11 mouse cellular contexts compared by ENCODE assay signal in the genomic region with DNA sequence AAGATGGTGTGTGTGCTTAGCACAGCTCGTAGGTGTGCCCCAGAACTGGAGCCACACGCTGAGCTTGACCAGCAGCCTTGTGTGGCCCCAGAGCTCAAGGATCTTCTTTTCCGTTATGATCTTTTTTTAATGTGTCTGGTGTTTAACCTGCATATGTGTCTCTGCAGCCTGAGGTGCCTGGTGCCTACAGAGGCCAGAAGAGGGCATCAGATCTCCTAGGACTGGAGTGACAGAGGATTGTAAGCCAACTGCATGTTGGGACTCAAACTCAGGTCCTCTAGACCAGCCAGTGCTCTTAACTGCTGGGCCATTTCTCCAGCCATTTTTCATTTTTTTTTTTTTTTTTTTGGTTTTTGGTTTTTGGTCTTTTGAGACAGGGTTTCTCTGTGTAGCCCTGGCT. TPM values are rescaled to one million over a fixed set of nuclear protein-coding genes. Genes with fewer than 3 reads are reported as not detected.
DNase-seq lines count a peak whose midpoint lies in the region; ATAC-seq and TF ChIP-seq lines count a peak whose summit lies in the region.
"Had no signal": no experiment of that assay in that cellular context is flagged by ENCODE, and none has a peak within 500 bp of the region (broad histone marks: within the 10 kb centered on the region; RNA-seq: fewer than 3 reads in every experiment).

No protein-coding gene starts in this region.

- peaks cover 22% of the 10 kb centered on the region for H3K79me2 ChIP-seq in MEL (ENCODE audit: control insufficient read depth, insufficient read depth, low read length, poor library complexity)

- no peak overlapping the region for H3K27ac ChIP-seq in liver, embryonic 11.5 days (ENCODE audit: low read depth, low read length)
- H3K27ac ChIP-seq in MEL (ENCODE audit: control insufficient read depth, low read depth, low read length), result no peak overlapping the region
- no peak overlapping the region for H3K27ac ChIP-seq in cortical plate, adult 2 months (ENCODE audit: insufficient read depth, low read length)
- no peak overlapping the region for H3K27ac ChIP-seq in small intestine, adult 2 months (ENCODE audit: insufficient read depth, low read depth, low read length)
- H3K27ac ChIP-seq: hindbrain, embryonic 15.5 days; lung, embryonic 15.5 days had no signal

- peaks cover 6% of the 10 kb centered on the region for H3K4me1 ChIP-seq in liver, embryonic 11.5 days (replicated peaks; ENCODE audit: control insufficient read depth, insufficient read depth, low read length)
- H3K4me1 ChIP-seq in MEL (ENCODE audit: control insufficient read depth in 1 of 2, insufficient read depth in 2 of 2, low read length in 2 of 2), result 0 out of 4 replicates have a peak, but pooled peaks cover 0 to 4% of the 10 kb centered on the region in 2 experiments
- H3K4me1 ChIP-seq in cortical plate, adult 2 months (ENCODE audit: control insufficient read depth, insufficient read depth, low read length), result no peaks in the 10 kb centered on the region
- no peaks in the 10 kb centered on the region; the same call in 1 of the 2 replicates for H3K4me1 ChIP-seq in small intestine, adult 2 months (ENCODE audit: control insufficient read depth, insufficient read depth, insufficient read length, low read length)

- peaks cover 17% of the 10 kb centered on the region for H3K36me3 ChIP-seq in liver, embryonic 11.5 days (ENCODE audit: control insufficient read depth, insufficient read depth, low read length)
- peaks cover 5 to 14% of the 10 kb centered on the region in 2 experiments for H3K36me3 ChIP-seq in MEL (ENCODE audit: control insufficient read depth in 1 of 2, insufficient read depth in 2 of 2, low read length in 2 of 2)
- peaks cover 36% of the 10 kb centered on the region for H3K36me3 ChIP-seq in small intestine, adult 2 months (ENCODE audit: control insufficient read depth, insufficient read depth, low read length)

- ATAC-seq in liver, embryonic 11.5 days (replicated peaks; ENCODE audit: low FRiP score), result no peak; the same call in 1 of the 2 replicates

- 80% methylated on average over 3 of the region's 3 CpGs for WGBS in liver, embryonic 11.5 days
- 89% methylated on average over 3 of the region's 3 CpGs for WGBS in small intestine, adult 2 months

- TF ChIP-seq RAD21 in MEL (IDR thresholded peaks at IDR 0.05; ENCODE audit: low read depth, low read length), result peak; percentile 47

- H3K9me3 ChIP-seq in liver, embryonic 11.5 days (ENCODE audit: control insufficient read depth, low read length), result no peaks in the 10 kb centered on the region
- H3K9me3 ChIP-seq in MEL (replicated peaks; ENCODE audit: insufficient read depth, low read length), result no peaks in the 10 kb centered on the region
- H3K9me3 ChIP-seq: hindbrain, embryonic 15.5 days; lung, embryonic 15.5 days had no signal

- TF ChIP-seq CTCF in MEL (IDR thresholded peaks at IDR 0.05 in 2 of 3, conservative IDR thresholded peaks at IDR 0.05 in 1 of 3; ENCODE audit: control insufficient read depth in 1 of 3, insufficient read depth in 1 of 3, low read depth in 2 of 3, low read length in 3 of 3, poor library complexity in 1 of 3, severe bottlenecking in 1 of 3), result peak; percentile 19 to 49 (median 40); a peak in 4 of 6 replicates
- TF ChIP-seq CTCF in cortical plate, adult 2 months (IDR thresholded peaks at IDR 0.05; ENCODE audit: extremely low read depth, insufficient read depth, low read length), result 0 out of 2 replicates have a peak, but pooled peaks have one; percentile 5
- peak; percentile 18; the same call in 1 of the 2 replicates for TF ChIP-seq CTCF in small intestine, adult 2 months (IDR thresholded peaks at IDR 0.05; ENCODE audit: extremely low read depth, insufficient read length, insufficient replicate concordance, low read depth, low read length)

- TF ChIP-seq POLR2A in MEL (IDR thresholded peaks at IDR 0.05; ENCODE audit: control insufficient read depth in 1 of 2, insufficient read depth in 1 of 2, low read depth in 1 of 2, low read length in 2 of 2, poor library complexity in 1 of 2), result no peak
- TF ChIP-seq POLR2A in cortical plate, adult 2 months (IDR thresholded peaks at IDR 0.05; ENCODE audit: extremely low read depth, insufficient read depth, low read length), result no peak
- no peak for TF ChIP-seq POLR2A in small intestine, adult 2 months (IDR thresholded peaks at IDR 0.05; ENCODE audit: low read depth, low read length)

- H3K9ac ChIP-seq in liver, embryonic 11.5 days (ENCODE audit: low read depth, low read length), result no peak overlapping the region
- H3K9ac ChIP-seq in MEL (ENCODE audit: control insufficient read depth, low read depth, low read length, poor library complexity, severe bottlenecking), result no peak overlapping the region
- H3K9ac ChIP-seq: hindbrain, embryonic 15.5 days; lung, embryonic 15.5 days had no signal

- no peak overlapping the region for H3K4me2 ChIP-seq in liver, embryonic 11.5 days
- H3K4me2 ChIP-seq: hindbrain, embryonic 15.5 days; lung, embryonic 15.5 days had no signal

- no peak for TF ChIP-seq EP300 in MEL (IDR thresholded peaks at IDR 0.05; ENCODE audit: low read depth in 1 of 2, low read length in 2 of 2)

- H3K4me3 ChIP-seq in liver, embryonic 11.5 days (ENCODE audit: low read depth, low read length), result no peak overlapping the region
- H3K4me3 ChIP-seq in MEL (ENCODE audit: control insufficient read depth in 1 of 2, insufficient read depth in 1 of 2, low read depth in 2 of 2, low read length in 2 of 2), result no peak overlapping the region
- no peak overlapping the region for H3K4me3 ChIP-seq in cortical plate, adult 2 months (ENCODE audit: insufficient read depth, low read length)
- H3K4me3 ChIP-seq in small intestine, adult 2 months (ENCODE audit: low read depth, low read length), result no peak overlapping the region
- H3K4me3 ChIP-seq: hindbrain, embryonic 15.5 days; lung, embryonic 15.5 days had no signal

- no peaks in the 10 kb centered on the region for H3K27me3 ChIP-seq in liver, embryonic 11.5 days (replicated peaks; ENCODE audit: control insufficient read depth, insufficient read depth, low read length)
- no peaks in the 10 kb centered on the region for H3K27me3 ChIP-seq in MEL (ENCODE audit: control insufficient read depth in 1 of 2, insufficient read depth in 2 of 2, low read length in 2 of 2)
- no peaks in the 10 kb centered on the region for H3K27me3 ChIP-seq in small intestine, adult 2 months (ENCODE audit: control insufficient read depth, insufficient read depth, low read length)
- H3K27me3 ChIP-seq: hindbrain, embryonic 15.5 days; lung, embryonic 15.5 days had no signal

- peak; percentile 40 for DNase-seq in liver
- DNase-seq in liver, embryonic 11.5 days (ENCODE audit: low spot score), result no peak
- DNase-seq in MEL (ENCODE audit: low read depth, low spot score), result peak; percentile 52
- DNase-seq in layer of hippocampus, postnatal 14 days (ENCODE audit: low spot score in 2 of 2), result no peak
- DNase-seq in adrenal gland, postnatal 25 days, result no peak
- DNase-seq: cerebellum, adult 11-12 months; layer of hippocampus, adult 9-11 months had no signal

RNA-seq across cellular contexts. Expression of a gene that starts 5.3 kb away (rescaled TPM):
- 62.7 and 67.9 TPM in 2 replicates for polyA plus RNA-seq in liver, embryonic 11.5 days (2014; fragmentation: Nextera tagmentation; extraction: Ambion mirVana)
- total RNA-seq in MEL (2012; rRNA removed), result 39.7 and 43.3 TPM in 2 replicates
- 10 to 100 TPM in 1 of 2 experiments, not detected in 1; 40.5 TPM for polyA plus RNA-seq in MEL (2012; ENCODE audit: insufficient read depth in 1 of 2, insufficient read length in 2 of 2, low read depth in 1 of 2, low replicate concordance in 2 of 2, missing spikeins in 1 of 2)
- 31.3 and 31.8 TPM in 2 replicates for polyA plus RNA-seq in cortical plate, adult 2 months (2012; rRNA removed)
- 4.8 and 6.6 TPM in 2 replicates for polyA plus RNA-seq in small intestine, adult 2 months (2012; rRNA removed)
- total RNA-seq in layer of hippocampus, postnatal 14 days (2021), result 10 to 100 TPM; 38.8 to 40.3 TPM
- 51.0 and 53.0 TPM in 2 replicates for total RNA-seq in adrenal gland, postnatal 25 days (2021)

RNA-seq across cellular contexts. Expression of a gene that starts 12.0 kb away (rescaled TPM):
- polyA plus RNA-seq in liver, embryonic 11.5 days (2014; fragmentation: Nextera tagmentation; extraction: Ambion mirVana), result 72.2 and 76.8 TPM in 2 replicates
- 44.4 and 57.3 TPM in 2 replicates for total RNA-seq in MEL (2012; rRNA removed)
- 100 to 1,000 TPM; 165 to 254 TPM for polyA plus RNA-seq in MEL (2012; ENCODE audit: insufficient read depth in 1 of 2, insufficient read length in 2 of 2, low read depth in 1 of 2, low replicate concordance in 2 of 2, missing spikeins in 1 of 2)
- polyA plus RNA-seq in cortical plate, adult 2 months (2012; rRNA removed), result 177 and 181 TPM in 2 replicates
- 80.5 and 148 TPM in 2 replicates for polyA plus RNA-seq in small intestine, adult 2 months (2012; rRNA removed)
- total RNA-seq in layer of hippocampus, postnatal 14 days (2021), result 100 to 1,000 TPM; 262 to 266 TPM
- total RNA-seq in adrenal gland, postnatal 25 days (2021), result 269 and 281 TPM in 2 replicates

RNA-seq across cellular contexts. Expression of a gene that starts 16.1 kb away (rescaled TPM):
- polyA plus RNA-seq in liver, embryonic 11.5 days (2014; fragmentation: Nextera tagmentation; extraction: Ambion mirVana), result 1,214 and 1,307 TPM in 2 replicates
- 714 and 736 TPM in 2 replicates for total RNA-seq in MEL (2012; rRNA removed)
- polyA plus RNA-seq in MEL (2012; ENCODE audit: insufficient read depth in 1 of 2, insufficient read length in 2 of 2, low read depth in 1 of 2, low replicate concordance in 2 of 2, missing spikeins in 1 of 2), result 100 to 1,000 TPM; 561 to 740 TPM
- polyA plus RNA-seq in cortical plate, adult 2 months (2012; rRNA removed), result 753 and 867 TPM in 2 replicates
- polyA plus RNA-seq in small intestine, adult 2 months (2012; rRNA removed), result 54.5 and 78.1 TPM in 2 replicates
- 100 to 1,000 TPM; 770 to 901 TPM for total RNA-seq in layer of hippocampus, postnatal 14 days (2021)
- 243 and 326 TPM in 2 replicates for total RNA-seq in adrenal gland, postnatal 25 days (2021)

RNA-seq across cellular contexts. Expression of a gene that starts 42.2 kb away (rescaled TPM):
- 261 and 275 TPM in 2 replicates for polyA plus RNA-seq in liver, embryonic 11.5 days (2014; fragmentation: Nextera tagmentation; extraction: Ambion mirVana)
- 80.0 and 98.0 TPM in 2 replicates for total RNA-seq in MEL (2012; rRNA removed)
- polyA plus RNA-seq in MEL (2012; ENCODE audit: insufficient read depth in 1 of 2, insufficient read length in 2 of 2, low read depth in 1 of 2, low replicate concordance in 2 of 2, missing spikeins in 1 of 2), result 100 to 1,000 TPM in 1 of 2 experiments, not detected in 1; 170 TPM
- polyA plus RNA-seq in cortical plate, adult 2 months (2012; rRNA removed), result 53.5 and 61.0 TPM in 2 replicates
- 16.9 and 38.0 TPM in 2 replicates for polyA plus RNA-seq in small intestine, adult 2 months (2012; rRNA removed)
- total RNA-seq in layer of hippocampus, postnatal 14 days (2021), result 10 to 100 TPM; 82.0 to 88.2 TPM
- 74.5 and 77.0 TPM in 2 replicates for total RNA-seq in adrenal gland, postnatal 25 days (2021)

RNA-seq across cellular contexts. Expression of a gene that starts 49.1 kb away (rescaled TPM):
- polyA plus RNA-seq in liver, embryonic 11.5 days (2014; fragmentation: Nextera tagmentation; extraction: Ambion mirVana), result 171 and 181 TPM in 2 replicates
- total RNA-seq in MEL (2012; rRNA removed), result 166 and 208 TPM in 2 replicates
- polyA plus RNA-seq in MEL (2012; ENCODE audit: insufficient read depth in 1 of 2, insufficient read length in 2 of 2, low read depth in 1 of 2, low replicate concordance in 2 of 2, missing spikeins in 1 of 2), result 100 to 1,000 TPM; 103 to 388 TPM
- 193 and 195 TPM in 2 replicates for polyA plus RNA-seq in cortical plate, adult 2 months (2012; rRNA removed)
- polyA plus RNA-seq in small intestine, adult 2 months (2012; rRNA removed), result 68.6 and 74.5 TPM in 2 replicates
- 10 to 100 TPM; 68.7 to 72.8 TPM for total RNA-seq in layer of hippocampus, postnatal 14 days (2021)
- 77.2 and 94.0 TPM in 2 replicates for total RNA-seq in adrenal gland, postnatal 25 days (2021)

Comparison
In these comparisons a context has a peak if more than half of its experiments do, and no peak if none do; other contexts are left out.
1. DNase-seq: peak in liver (single experiment) and MEL (single experiment); none in liver, embryonic 11.5 days (single experiment), layer of hippocampus, postnatal 14 days (0 of 2) and adrenal gland, postnatal 25 days (single experiment).
2. Peak in every context shown above with its lines, with median percentiles within 50 percentile points of each other: CTCF ChIP-seq.